Mouse (Mus musculus) c-Kit-negative CD71-positive TER-119-positive erythroid progenitor cells, embryonic 14.5 days (primary cell): ENCODE data around the gene Hes5.

Experiments
- DNase-seq: peaks from one replicate; pipeline ENCODE4 v3.0.0-alpha.2; 2013; ENCODE audit warnings: low read depth, low spot score

Hes5 gene

GRCm38 (mm10) chr4:155011312-155012025 is 50.7 kb downstream of the Hes5 start:
- DNase-seq, result no peak
